Mouse (Mus musculus): ENCODE results near the gene Rgs18. TPM values are rescaled to one million over a fixed set of nuclear protein-coding genes. Genes with fewer than 3 reads are reported as not detected.

The Rgs18 gene
- total RNA-seq (2015): 104 and 114 TPM in 2 replicates
- 89.8 and 93.5 TPM in 2 replicates for total RNA-seq (2017)

DNA sequence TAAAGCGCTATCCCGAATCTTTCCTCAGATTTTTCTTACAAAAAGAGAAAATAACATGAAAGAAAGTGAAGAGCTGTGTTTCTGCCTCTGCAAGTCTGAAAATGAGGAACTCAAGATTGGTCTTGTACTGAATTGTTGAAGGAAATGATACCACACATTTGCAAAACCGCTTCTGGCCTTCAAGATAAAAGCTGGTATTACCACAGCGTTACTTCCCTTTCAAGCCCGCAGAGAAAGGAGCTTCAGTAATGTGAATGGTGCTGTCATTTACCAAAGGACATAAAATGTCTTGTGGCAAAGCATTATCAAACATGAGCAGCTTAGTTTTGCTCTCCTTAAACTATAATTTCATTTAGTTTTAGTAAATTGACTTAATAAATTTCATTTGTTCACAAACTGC is at the start of gene Rgs18:
Rgs18 (minus strand) TSS at position 105 of the 400 bp plus-strand sequence.
- ATAC-seq (ENCODE audit: poor library complexity, severe bottlenecking): peak; percentile 95

- no peak for ATAC-seq (ENCODE audit: poor library complexity, severe bottlenecking)
These were observed 841 bp downstream of the Rgs18 start for GRCm38 (mm10) chr1:144774394-144774793.

GRCm38 (mm10) chr1:144766218-144766617 is 9.0 kb downstream of the Rgs18 start:
- ATAC-seq (ENCODE audit: poor library complexity, severe bottlenecking): peak; percentile 84

GRCm38 (mm10) chr1:144760792-144761191 is 14.4 kb downstream of the Rgs18 start:
- peak; percentile 50; the same call in 1 of the 2 replicates for ATAC-seq (ENCODE audit: poor library complexity, severe bottlenecking)

DNA sequence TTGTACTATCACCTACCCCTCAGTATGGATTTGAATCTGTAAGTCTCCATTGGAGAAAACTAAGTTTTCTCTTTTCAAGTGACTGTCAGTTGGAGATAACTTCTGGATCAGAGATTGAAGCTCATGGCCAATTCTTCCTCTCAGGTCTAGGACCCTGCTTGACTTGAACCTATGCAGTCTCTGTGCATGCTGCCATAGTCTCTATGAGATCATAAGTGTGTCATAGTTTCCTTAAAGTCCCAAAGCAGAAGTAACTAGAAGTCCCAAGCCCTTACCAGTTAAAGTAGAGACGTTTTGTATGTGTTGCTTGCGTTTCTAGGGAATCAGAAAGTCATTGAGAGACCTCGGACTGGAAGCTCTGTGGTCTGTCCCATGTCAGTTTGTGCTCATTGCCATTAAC is 24.5 kb downstream of the Rgs18 start:
- peak; percentile 52 for ATAC-seq (ENCODE audit: poor library complexity, severe bottlenecking)

- ATAC-seq (ENCODE audit: poor library complexity, severe bottlenecking): no peak
These were observed 29.1 kb downstream of the Rgs18 start for GRCm38 (mm10) chr1:144746182-144746581.

DNA sequence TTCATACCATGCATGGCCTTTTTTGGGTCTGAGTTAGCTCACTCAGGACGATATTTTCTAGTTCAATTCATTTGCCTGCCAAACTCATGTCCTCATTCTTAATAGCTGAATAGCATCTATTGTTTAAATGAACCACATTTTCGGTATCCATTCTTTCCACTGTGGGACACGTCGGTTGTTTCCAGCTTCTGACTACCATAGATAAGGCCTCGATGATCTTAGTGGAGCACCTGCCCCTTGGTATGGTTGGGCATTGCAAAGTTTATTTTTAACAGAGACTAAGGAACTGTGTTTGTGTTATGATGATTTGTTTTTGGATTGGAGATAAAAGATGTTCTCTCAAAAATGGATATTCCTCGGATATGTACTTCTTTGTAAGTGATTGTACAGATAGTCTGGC is 37.5 kb downstream of the Rgs18 start:
- no peak for ATAC-seq (ENCODE audit: poor library complexity, severe bottlenecking)

- no peak for ATAC-seq (ENCODE audit: poor library complexity, severe bottlenecking)
These were observed 54.5 kb downstream of the Rgs18 start for GRCm38 (mm10) chr1:144720736-144721135.

DNA sequence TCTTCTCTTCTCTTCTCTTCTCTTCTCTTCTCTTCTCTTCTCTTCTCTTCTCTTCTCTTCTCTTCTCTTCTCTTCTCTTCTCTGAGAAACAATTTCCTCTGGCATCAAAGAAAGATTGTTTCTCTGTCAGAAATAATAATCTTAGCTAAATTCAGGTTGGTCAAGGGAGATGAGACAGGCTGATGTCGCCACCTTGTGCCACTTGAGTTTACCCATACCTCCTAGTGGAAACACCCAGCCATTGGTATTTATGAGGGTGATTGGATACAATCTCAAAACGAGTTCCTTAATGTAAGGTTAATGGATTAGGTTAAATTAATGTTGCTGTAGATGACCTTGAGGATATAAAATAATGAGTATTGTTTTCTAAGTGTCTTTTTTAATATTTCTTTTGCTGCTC is 70.9 kb downstream of the Rgs18 start:
- no peak for ATAC-seq (ENCODE audit: poor library complexity, severe bottlenecking)

Other genes with a start within 250 kb of the Rgs18 start
- gene Rgs21, start 207.8 kb downstream of the Rgs18 start, total RNA-seq (2015): not detected in 2 replicates
- gene Rgs21, start 207.8 kb downstream of the Rgs18 start, total RNA-seq (2017): not detected in 2 replicates